Mouse (Mus musculus) MEL-GATA-1-ER (cell line): ENCODE data around the gene Tspan33.
"Not testable (repeated sequence)": the region's sequence is repeated elsewhere in the genome, so short reads cannot be mapped to it uniquely, and the experiment has no call there.

ENCODE experiments used
- DNase-seq: peaks from one replicate; pipeline ENCODE4 v3.0.0-alpha.2; 2012; ENCODE audit warnings: low read depth; ENCODE audit errors: extremely low read depth

Tspan33 gene

GRCm38 (mm10) chr6:29751466-29752152, 57.6 kb downstream of the Tspan33 start:
- DNase-seq: no peak

GRCm38 (mm10) chr6:29753336-29753735, 59.3 kb downstream of the Tspan33 start:
- no peak for DNase-seq

GRCm38 (mm10) chr6:29756001-29756400, 62.0 kb downstream of the Tspan33 start:
- no peak for DNase-seq

GRCm38 (mm10) chr6:29756476-29756875, 62.5 kb downstream of the Tspan33 start:
- DNase-seq: no peak

GRCm38 (mm10) chr6:29758417-29758816, 64.4 kb downstream of the Tspan33 start:
- DNase-seq: no peak

GRCm38 (mm10) chr6:29759012-29759679, 65.1 kb downstream of the Tspan33 start:
- DNase-seq: no peak

GRCm38 (mm10) chr6:29760397-29760796, 66.4 kb downstream of the Tspan33 start:
- DNase-seq: not testable (repeated sequence)

- no peak for DNase-seq
These were observed 67.3 kb downstream of the Tspan33 start for GRCm38 (mm10) chr6:29761282-29761681.

GRCm38 (mm10) chr6:29762524-29762923, 68.5 kb downstream of the Tspan33 start:
- no peak for DNase-seq

- no peak for DNase-seq
These were observed 72.9 kb downstream of the Tspan33 start for GRCm38 (mm10) chr6:29766874-29767273.
